Mouse (Mus musculus): Measurements from ENCODE around the gene Dmpk. TPM values are rescaled to one million over a fixed set of nuclear protein-coding genes. Genes with fewer than 3 reads are reported as not detected.

Gene Dmpk
- total RNA-seq, 4 experiments from 2014 or later, result 25.0 to 39.7 (median 31.6) TPM

Small RNA genes lying within 50 kb of the gene (microRNA-seq; reads per million reads assigned to microRNA genes)
- 2.0 to 4.4 reads per million in 2 experiments for gene Mir3100

Other genes starting within 250 kb of the Dmpk start
- gene Mill2, start 243.9 kb upstream of the Dmpk start, total RNA-seq (2022), result 1 to 10 TPM; 1.5 to 2.2 (median 1.9) TPM
- gene Pglyrp1, start 212.5 kb upstream of the Dmpk start, total RNA-seq (2022), result 10 to 100 TPM in 3 of 4 experiments, 1 to 10 TPM in 1; 9.4 to 15.3 (median 12.8) TPM
- 10 to 100 TPM; 11.5 to 12.8 (median 12.2) TPM for gene Ccdc61, start 173.4 kb upstream of the Dmpk start, total RNA-seq (2022)
- 10 to 100 TPM; 67.1 to 75.1 (median 69.9) TPM for gene Nova2, start 158.0 kb upstream of the Dmpk start, total RNA-seq (2022)
- gene Nanos2, start 96.4 kb upstream of the Dmpk start, total RNA-seq (2022), result 1 to 10 TPM in 2 of 4 experiments, under 1 TPM in 2; 0.53 to 1.3 (median 1.0) TPM
- gene Mypop, start 92.6 kb upstream of the Dmpk start, total RNA-seq (2022), result 10 to 100 TPM; 54.2 to 60.5 (median 57.6) TPM
- 10 to 100 TPM; 51.2 to 54.1 (median 53.2) TPM for gene Irf2bp1, start 79.8 kb upstream of the Dmpk start, total RNA-seq (2022)
- not detected for gene Foxa3, start 60.3 kb upstream of the Dmpk start, total RNA-seq (2022)
- gene Sympk, start 59.5 kb upstream of the Dmpk start, total RNA-seq (2022), result 100 to 1,000 TPM; 104 to 113 (median 111) TPM
- gene Rsph6a, start 29.2 kb upstream of the Dmpk start, total RNA-seq (2022), result under 1 TPM in 3 of 4 experiments, not detected in 1; 0.24 to 0.79 (median 0.32) TPM
- gene Dmwd, start 7.6 kb upstream of the Dmpk start, total RNA-seq (2022), result 100 to 1,000 TPM; 139 to 148 (median 143) TPM
- gene Six5, start 10.7 kb downstream of the Dmpk start, total RNA-seq (2022), result 1 to 10 TPM; 2.0 to 2.5 (median 2.3) TPM
- gene Gm4969, start 34.5 kb downstream of the Dmpk start, total RNA-seq (2022), result under 1 TPM in 3 of 4 experiments, not detected in 1; 0.37 to 0.68 (median 0.48) TPM
- 10 to 100 TPM; 13.2 to 15.7 (median 14.2) TPM for gene Fbxo46, start 36.0 kb downstream of the Dmpk start, total RNA-seq (2022)
- gene Qpctl, start 65.4 kb downstream of the Dmpk start, total RNA-seq (2022), result 10 to 100 TPM; 16.5 to 19.2 (median 18.6) TPM
- gene Snrpd2, start 65.9 kb downstream of the Dmpk start, total RNA-seq (2022), result 10 to 100 TPM; 73.5 to 79.4 (median 76.1) TPM
- gene Gipr, start 82.3 kb downstream of the Dmpk start, total RNA-seq (2022), result 1 to 10 TPM; 1.2 to 2.5 (median 1.5) TPM
- 100 to 1,000 TPM; 159 to 188 (median 167) TPM for gene Eml2, start 92.6 kb downstream of the Dmpk start, total RNA-seq (2022)
- gene Gpr4, start 128.7 kb downstream of the Dmpk start, total RNA-seq (2022), result 1 to 10 TPM; 2.2 to 2.7 (median 2.5) TPM
- 10 to 100 TPM; 40.2 to 46.7 (median 43.1) TPM for gene Opa3, start 144.5 kb downstream of the Dmpk start, total RNA-seq (2022)
- gene Vasp, start 188.0 kb downstream of the Dmpk start, total RNA-seq (2022), result 10 to 100 TPM; 13.6 to 16.9 (median 15.6) TPM
- gene Ppm1n, start 196.2 kb downstream of the Dmpk start, total RNA-seq (2022), result under 1 TPM in 1 of 4 experiments, not detected in 3; 0.68 TPM
- 100 to 1,000 TPM; 108 to 133 (median 114) TPM for gene Rtn2, start 198.8 kb downstream of the Dmpk start, total RNA-seq (2022)
- gene Fosb, start 226.2 kb downstream of the Dmpk start, total RNA-seq (2022), result 10 to 100 TPM; 11.1 to 15.1 (median 13.8) TPM